Mouse (Mus musculus) NIH3T3 (cell line): Measurements from ENCODE around the gene Pex26.
A peak's percentile ranks its signal among the peaks of the same experiment; 100 is the strongest.

ENCODE experiments used
- DNase-seq: peaks from one replicate; pipeline ENCODE4 v3.0.0-alpha.2; 2012; ENCODE audit warnings: low read depth

Pex26 gene

GRCm38 (mm10) chr6:121166098-121166552, 17.3 kb upstream of the Pex26 start:
- DNase-seq = no peak

DNA sequence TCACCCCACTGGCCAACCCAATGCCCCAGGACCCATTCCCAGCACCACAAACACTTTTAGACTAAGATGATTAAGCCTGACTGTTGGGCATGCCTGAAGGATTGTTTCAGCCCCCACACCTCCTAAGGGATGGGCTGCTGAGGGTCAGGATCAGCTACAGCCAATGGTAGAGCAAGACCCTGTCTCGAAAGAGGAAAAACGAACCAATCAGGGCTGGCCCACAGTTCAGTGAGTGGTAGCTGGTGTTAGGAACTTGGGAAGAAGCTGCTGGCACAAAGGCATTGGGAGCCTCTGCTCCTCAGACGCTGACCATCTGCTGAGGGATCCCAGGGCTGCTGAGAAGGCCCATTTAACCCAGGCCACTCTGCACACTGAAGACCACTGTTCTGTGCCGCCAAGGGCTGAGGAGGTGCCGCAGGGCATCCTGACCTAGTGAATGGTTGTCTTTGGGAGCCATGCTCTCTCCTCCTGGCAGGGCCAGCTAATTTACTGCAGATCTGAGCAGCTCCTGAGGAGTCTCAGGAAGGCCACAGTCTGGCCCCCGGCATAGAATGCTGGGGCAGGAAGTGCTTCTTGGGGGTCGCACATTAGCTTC, 16.0 kb upstream of the Pex26 start:
- DNase-seq = no peak

DNA sequence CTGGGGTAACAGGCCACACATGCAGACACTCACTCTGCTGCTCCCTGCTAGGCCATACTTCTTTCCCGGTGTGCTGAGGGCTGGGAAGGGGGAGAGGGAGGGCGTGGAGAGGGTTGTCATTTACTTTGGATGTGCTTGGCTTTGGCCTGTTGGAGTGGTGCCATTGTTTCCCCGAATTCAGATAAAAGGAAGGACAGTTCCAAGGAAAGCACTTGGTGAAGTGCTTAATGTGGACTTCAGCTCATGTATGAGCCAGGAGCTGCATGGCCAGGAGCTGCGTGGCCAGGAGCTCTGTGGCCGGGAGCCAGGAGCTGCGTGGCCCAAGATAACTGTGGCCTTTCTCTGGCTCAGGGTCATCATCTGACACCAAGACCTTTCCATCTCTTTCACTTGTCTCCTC, 12.4 kb upstream of the Pex26 start:
- DNase-seq = no peak

DNA sequence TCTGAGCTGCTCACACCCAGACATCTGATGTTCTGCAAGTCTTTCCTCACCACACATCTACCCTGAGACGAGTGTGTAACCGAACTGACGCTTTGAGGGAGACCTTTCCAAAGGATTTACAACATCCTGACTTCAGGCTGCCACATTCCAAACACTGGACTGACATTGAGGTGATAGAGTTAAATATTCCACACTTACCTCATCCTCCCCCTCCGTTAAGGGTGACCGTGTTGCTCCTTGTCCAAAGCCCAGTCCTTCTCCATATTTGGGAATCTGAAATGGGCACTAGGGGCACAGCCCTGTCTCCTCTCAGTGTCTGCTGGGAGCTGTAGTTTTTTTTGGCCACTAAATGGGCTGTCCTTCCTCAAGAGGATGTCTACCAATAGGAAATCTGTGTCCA, 10.0 kb upstream of the Pex26 start:
- no peak for DNase-seq

DNA sequence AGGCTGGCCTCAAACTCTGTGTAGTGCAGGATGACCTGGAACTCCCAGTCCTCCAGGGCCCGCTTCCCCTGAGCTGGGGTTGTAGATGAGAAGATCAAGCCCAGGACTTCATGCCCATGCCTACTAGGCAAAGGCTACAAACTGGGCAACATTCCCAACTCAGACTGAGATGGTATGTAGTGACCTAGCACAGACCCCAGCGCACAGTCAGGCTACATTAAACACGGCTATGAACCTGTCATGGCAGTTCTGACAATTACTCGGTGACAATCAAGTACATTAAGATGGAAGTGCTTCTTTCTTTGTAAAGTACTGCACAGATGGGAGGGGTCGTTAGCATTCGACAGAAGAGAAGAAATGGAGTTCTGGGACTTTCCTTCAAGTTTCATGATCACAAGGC, 8.7 kb upstream of the Pex26 start:
- DNase-seq = no peak

DNA sequence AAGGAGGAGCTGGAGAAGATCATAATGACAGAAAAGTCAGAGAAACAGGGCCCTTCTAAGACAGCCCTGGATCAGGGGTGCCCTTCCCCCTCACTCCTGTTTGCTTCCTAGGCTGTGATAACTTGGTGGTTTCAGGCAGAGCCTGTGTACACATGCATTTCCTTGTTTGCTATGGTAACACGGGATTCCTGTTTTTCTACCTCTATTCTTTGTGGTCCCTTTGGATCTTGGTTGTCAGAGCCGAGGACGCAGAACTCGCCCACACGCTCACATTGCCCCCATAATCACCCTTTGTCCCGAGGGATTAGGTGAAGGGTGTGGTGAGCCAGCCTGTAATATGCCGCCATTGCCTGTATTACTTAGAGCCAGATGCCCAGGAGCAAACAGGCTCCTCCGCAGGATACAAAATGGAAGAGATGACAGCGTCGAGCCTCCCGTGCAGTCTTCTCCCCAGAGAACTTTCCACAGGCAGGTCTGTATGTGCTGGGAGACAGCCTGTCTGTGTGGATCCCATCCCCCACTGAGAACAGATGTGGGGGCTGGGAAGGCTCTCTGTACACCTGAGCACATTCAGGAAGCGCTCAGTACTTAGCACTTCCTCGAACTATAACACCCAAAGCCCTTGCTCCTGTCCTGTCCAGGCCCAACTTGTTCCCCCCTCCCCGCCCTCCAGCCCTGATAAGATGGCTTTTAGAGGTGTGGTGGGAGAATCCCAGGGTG, 7.3 kb upstream of the Pex26 start:
- no peak for DNase-seq

DNA sequence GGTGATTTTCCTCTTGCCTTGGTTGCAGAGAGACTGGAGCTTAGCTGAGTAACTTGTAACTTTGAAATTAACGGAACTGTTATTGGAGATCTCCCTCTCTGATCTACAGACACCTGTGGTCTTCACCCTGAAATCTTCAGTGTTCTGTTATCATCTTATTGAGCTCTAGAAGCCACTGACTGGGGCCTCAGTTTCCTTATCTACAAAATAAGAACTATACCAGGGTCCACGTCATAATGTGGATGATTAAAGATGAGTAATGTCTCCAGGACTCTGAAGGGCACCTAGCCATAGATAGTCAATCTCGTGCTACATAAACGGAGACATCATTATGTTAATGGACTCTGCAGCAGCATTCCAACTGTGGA, 6.8 kb upstream of the Pex26 start:
- DNase-seq = no peak

GRCm38 (mm10) chr6:121177118-121177708, 6.3 kb upstream of the Pex26 start:
- no peak for DNase-seq

GRCm38 (mm10) chr6:121178700-121179358, 4.6 kb upstream of the Pex26 start:
- DNase-seq = peak; percentile 87

GRCm38 (mm10) chr6:121179846-121180245, 3.6 kb upstream of the Pex26 start:
- DNase-seq = peak; percentile 38

DNA sequence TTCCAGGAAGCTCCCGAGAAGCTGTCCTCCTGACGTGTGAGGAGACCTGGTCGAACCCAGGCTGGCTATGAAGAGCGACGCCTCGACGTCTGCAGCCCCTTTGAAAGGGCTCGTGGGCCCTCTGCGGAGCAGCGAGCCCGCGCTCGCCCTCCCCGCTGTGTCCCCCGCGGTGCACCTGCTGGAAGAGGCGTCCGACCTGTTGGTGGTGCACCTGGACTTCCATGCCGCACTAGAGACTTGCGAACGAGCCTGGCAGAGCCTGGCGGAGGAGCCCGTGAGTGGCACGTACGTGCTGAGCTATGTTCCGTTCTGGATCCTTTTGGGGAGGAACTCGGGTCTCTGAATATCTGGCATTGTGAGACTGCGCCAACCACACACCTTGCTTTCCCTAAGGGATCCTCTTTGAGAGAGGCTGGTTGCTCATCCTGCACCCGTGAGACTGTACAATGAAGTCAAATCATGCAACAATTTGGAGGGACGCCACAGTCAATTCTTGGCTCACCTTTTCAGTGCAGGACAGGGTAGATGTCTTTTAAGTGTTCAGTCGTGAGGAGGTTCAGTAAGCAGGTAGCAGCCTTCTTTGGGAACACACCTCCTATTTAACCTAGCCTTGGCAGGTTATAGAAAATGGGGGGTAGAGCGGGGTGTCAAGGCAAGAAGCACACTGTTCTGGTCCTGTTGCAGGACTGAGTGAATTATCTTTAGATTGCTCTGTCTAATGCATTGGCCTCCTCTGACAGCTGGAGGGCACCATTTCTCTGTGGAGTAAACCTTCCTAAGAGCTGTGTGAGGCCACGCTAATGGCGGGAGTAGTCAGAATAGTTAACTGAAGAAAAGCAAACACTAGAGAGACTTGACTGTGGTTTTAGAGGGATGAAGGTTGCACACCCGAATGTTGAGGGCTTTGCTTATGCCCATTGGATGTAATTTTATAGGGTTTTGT, 1.0 kb downstream of the Pex26 start:
- DNase-seq = peak; percentile 87

DNA sequence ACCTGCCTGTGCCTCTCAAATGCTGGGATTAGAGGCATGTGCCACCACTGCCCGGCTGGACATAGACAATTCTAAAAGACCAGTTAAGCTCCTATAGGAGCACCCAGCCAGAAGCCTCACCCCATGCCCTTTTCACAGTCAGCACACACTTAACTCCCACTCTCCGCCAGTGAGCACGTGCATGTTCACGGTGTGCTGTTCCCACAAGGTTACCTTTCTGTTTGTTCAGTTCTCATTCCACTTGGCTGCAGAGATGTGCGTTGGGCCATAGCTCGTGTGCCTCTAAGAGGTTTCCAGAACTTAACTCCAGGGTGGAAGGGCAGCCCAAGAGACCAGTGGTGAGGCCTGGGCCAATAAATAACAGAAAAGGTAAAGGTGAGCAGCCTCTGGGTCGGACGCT, 1.8 kb downstream of the Pex26 start:
- no peak for DNase-seq

DNA sequence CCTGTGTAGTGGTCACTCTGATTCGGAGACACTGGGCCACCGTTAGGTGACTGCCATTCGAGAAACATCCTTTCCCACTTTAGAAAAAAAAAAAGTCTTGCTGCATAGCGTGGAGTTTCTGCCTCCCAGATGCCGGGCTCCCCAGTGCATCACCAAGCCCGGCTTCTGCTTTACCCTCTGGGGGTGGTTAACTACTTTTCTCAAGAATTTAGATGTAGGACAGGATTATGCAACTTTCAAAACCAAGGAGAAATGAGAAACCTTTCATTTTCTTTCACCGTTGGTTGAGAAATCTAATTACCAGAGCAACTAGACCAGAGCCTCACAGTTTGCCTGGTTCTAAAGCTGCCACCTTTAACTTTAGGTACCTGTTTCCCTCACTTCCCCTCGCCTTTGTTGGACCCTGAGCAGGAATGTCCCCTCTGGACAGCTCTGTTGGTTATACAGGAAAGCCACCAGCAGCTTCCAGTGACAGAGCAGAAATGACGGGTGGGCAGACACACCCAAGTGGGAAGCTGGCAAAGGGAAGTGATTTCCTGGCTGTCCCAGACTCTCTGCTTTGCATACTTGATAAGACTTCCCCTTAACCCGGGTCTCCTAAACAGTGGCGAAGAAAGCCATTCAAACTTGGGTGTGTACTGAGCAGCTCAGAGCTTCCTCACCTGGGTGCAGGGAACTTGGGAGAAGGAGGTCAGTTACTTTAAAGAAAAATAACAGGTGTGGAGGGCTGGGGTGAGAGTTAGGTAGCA, 8.0 kb downstream of the Pex26 start:
- no peak for DNase-seq

DNA sequence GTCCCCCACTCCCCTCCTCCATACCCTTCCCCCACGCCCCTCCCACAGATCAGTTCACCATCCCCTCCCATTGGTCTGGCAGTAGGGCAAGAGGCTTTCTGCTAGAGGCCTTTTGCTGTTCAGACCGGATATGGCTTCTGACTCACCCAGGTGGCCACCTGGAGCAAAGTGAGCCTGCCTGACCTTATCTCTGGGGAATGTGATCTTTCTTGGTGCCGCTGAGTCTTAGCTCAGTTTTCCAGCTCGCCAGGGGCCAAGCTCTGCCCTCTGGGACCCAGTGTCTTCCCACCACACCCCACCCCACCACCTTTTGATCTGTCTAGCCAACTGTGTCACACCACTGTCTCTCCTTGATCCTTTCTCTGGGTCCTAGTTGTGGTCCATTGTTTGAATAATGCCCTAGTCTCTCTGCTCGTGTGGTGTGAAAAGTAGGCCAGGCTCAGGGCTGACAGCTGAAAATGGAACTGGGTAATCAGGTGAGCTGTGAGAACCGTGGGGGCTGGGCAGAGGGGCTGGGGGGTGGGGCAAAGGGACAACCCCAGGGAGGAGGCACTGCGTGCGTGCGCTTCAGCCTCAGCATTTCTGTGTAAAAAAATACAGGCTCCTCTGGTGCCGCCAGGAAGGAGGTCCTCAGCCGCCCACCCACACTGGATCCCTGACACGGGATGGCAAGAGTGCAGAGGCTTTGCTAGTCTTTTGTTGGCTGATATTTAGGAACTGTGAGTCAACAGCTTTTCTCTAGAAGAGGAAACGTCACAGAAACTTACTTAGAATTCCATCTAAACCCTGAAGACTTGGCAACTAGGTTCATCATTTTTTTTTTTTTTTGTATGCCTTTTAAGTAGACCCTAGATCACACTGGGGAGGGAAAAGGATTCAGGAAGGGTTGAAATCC, 10.8 kb downstream of the Pex26 start:
- peak; percentile 58 for DNase-seq

DNA sequence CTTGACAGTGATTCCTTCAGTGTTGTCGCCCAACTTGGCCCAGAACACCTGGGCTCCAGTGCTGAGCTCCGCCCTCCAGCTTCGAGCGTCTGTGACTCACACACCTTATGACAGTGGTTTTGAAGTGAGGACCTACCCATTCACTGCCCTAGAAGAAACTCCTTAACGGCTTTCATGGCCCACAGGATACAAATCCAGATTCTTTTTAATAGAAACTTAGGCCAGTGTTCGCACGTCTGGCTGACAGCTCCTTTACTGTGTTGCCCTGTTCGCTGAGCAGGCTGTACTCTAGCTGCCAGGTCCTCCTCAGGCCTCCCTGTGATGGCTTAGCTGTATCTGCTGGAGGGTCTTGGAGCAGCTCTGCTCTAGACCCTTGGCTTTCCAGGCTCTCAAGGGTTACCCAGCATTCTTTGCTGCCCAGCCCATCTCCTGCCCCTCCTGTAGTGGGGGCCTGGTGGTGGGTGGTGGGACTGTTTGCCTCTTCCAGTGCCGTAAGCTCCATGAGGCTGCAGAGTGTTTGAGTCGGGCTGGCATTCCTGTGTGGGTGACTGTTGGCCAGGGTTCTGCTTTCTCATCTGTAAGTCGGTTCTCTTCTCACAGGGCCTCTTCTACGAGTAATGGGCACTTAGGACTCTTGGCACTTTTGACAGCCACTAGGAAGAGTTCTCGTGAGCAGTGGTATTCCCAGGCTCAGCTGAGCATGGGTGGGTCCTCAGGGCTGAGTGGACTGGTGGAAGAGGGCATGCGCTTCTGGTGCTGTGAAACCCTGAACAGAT, 11.7 kb downstream of the Pex26 start:
- DNase-seq = peak; percentile 48

GRCm38 (mm10) chr6:121197807-121198365, 14.4 kb downstream of the Pex26 start:
- no peak for DNase-seq

DNA sequence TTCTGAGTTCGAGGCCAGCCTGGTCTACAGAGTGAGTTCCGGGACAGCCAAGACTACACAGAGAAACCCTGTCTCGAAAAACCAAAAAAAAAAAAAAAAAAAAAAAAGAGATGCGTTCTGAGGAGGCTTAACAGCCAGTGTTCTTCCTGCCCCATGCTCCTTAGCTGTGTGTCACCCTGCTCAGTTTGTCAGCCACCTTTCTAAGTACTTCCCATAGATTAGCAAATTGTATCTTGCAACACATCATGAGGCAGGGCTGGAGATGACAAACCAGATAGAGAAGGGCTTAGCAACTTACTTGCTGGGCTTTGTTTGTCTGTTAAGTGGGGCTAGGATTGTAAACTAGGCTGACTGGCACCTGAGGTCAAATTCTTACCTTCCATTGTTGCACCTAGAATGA, 17.0 kb downstream of the Pex26 start:
- DNase-seq = no peak

- no peak for DNase-seq
Observed at GRCm38 (mm10) chr6:121202026-121202425, 18.6 kb downstream of the Pex26 start.

- no peak for DNase-seq
Observed at GRCm38 (mm10) chr6:121206481-121206880, 23.0 kb downstream of the Pex26 start.
